In the genomic region with DNA sequence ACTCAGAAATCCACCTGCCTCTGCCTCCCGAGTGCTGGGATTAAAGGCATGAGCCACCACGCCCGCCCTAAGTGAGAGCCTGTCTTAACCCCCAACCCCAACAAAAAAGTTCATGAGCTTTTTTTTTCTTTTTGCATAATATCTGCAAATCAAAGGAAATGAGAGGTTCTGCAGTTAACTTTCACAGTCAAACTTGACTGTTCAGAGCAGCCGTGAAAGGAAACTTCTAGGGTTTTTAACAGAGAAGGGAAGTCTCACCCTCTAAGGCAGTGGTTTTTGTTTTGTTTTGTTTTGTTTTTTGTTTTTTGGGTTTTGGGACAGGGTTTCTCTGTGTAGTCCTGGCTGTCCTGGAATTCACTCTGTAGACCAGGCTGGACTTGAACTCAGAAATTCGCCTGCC, we compare ENCODE assay signal across 12 mouse cellular contexts.
"Had no signal": no experiment of that assay in that cellular context is flagged by ENCODE, and none has a peak within 500 bp of the region (broad histone marks: within the 10 kb centered on the region; RNA-seq: fewer than 3 reads in every experiment).

No protein-coding gene starts in this region.

- ATAC-seq: intestine, postnatal 0 days; liver, embryonic 12.5 days; midbrain, embryonic 16.5 days had no signal

- H3K27me3 ChIP-seq: liver, embryonic 12.5 days; lung, embryonic 15.5 days had no signal

- DNase-seq: kidney, adult 9 months; kidney, postnatal 36 days; layer of hippocampus, adult 9-11 months; lung, postnatal 14 days; right cerebral cortex, postnatal 14 days had no signal

- H3K4me3 ChIP-seq: limb, embryonic 10.5 days; liver, embryonic 12.5 days; lung, embryonic 15.5 days had no signal

- H3K36me3 ChIP-seq: limb, embryonic 10.5 days; lung, embryonic 15.5 days had no signal

- H3K27ac ChIP-seq: kidney, postnatal 0 days; limb, embryonic 10.5 days; liver, embryonic 12.5 days; lung, embryonic 15.5 days; macrophage had no signal
